Mouse (Mus musculus) hindbrain, embryonic 10.5 days (tissue): ENCODE results near the gene Crisp4. TPM values are rescaled to one million over a fixed set of nuclear protein-coding genes. Genes with fewer than 3 reads are reported as not detected.

Source experiments
- DNase-seq: peaks from one replicate; pipeline ENCODE4 v3.0.0-alpha.2; 2017; ENCODE audit warnings: low spot score
- H3K27ac ChIP-seq: fragments of 300-500 bp; sonication (generic); 2 replicates; pipeline ENCODE4 v1.5.1; 2016; ENCODE audit warnings: mild to moderate bottlenecking, moderate library complexity
- H3K27me3 ChIP-seq: fragments of 300-500 bp; sonication (generic); 2 replicates; pipeline ENCODE4 v1.6.1; 2016; ENCODE audit warnings: mild to moderate bottlenecking; ENCODE audit not compliant: poor library complexity, insufficient read depth, severe bottlenecking
- H3K36me3 ChIP-seq: fragments of 300-500 bp; sonication (generic); 2 replicates; pipeline ENCODE4 v1.6.1; 2016; ENCODE audit warnings: mild to moderate bottlenecking, moderate library complexity
- H3K4me1 ChIP-seq: fragments of 300-500 bp; sonication (generic); replicated peaks from 2 replicates; pipeline ENCODE4 v1.6.1; 2016; ENCODE audit warnings: mild to moderate bottlenecking
- H3K4me3 ChIP-seq: fragments of 300-500 bp; sonication (generic); 2 replicates; pipeline ENCODE4 v1.5.1; 2016; ENCODE audit warnings: mild to moderate bottlenecking, moderate library complexity
- H3K9me3 ChIP-seq: fragments of 300-500 bp; sonication (generic); 2 replicates; pipeline ENCODE4 v1.6.1; 2016; ENCODE audit warnings: mild to moderate bottlenecking, moderate library complexity
- WGBS: fragments of 180-500 bp; shearing (Covaris S2); methylation state at CpG from one replicate; pipeline ENCODE4 v1.1.7; 2016; 5-methylcytosine and 5-hydroxymethylcytosine counted together
- polyA plus RNA-seq: library from polyadenylated mRNA; unstranded; fragments of >200 nt; fragmentation: Nextera tagmentation; extraction: Ambion mirVana; gene quantifications from 2 replicates; pipeline ENCODE4 v1.2.1, GENCODE M21; 2016

Gene Crisp4
- polyA plus RNA-seq: not detected in 2 replicates

GRCm38 (mm10) chr1:18145802-18146201 is at the start of gene Crisp4:
Crisp4 (minus strand) TSS chr1:18145902.
- DNase-seq: no peak
- 80% methylated on average over 3 of the region's 3 CpGs for WGBS
- Histone ChIP-seq H3K9me3 (no peaks in the 10 kb centered on the region), H3K36me3 (no peaks in the 10 kb centered on the region), H3K4me3 (no peak within 1 kb of the TSS), H3K27ac (no peak within 1 kb of the TSS), H3K27me3 (no peaks in the 10 kb centered on the region), H3K4me1 (no peaks in the 10 kb centered on the region)

GRCm38 (mm10) chr1:18191719-18192118 is 46.0 kb upstream of the Crisp4 start:
- H3K4me3 ChIP-seq: no peak overlapping the region
- no peaks in the 10 kb centered on the region for H3K4me1 ChIP-seq
- H3K9me3 ChIP-seq: no peaks in the 10 kb centered on the region
- no peaks in the 10 kb centered on the region for H3K36me3 ChIP-seq
- H3K27me3 ChIP-seq: no peaks in the 10 kb centered on the region
- H3K27ac ChIP-seq: no peak overlapping the region
- no peak for DNase-seq
- 57% methylated on average over 4 of the region's 4 CpGs for WGBS

- no peaks in the 10 kb centered on the region for H3K27me3 ChIP-seq
- H3K4me1 ChIP-seq: no peaks in the 10 kb centered on the region
- no peak for DNase-seq
- H3K36me3 ChIP-seq: no peaks in the 10 kb centered on the region
- H3K9me3 ChIP-seq: no peaks in the 10 kb centered on the region
- 12% methylated on average over 1 of the region's 1 CpGs for WGBS
- H3K4me3 ChIP-seq: no peak overlapping the region
- no peak overlapping the region for H3K27ac ChIP-seq
Measured at GRCm38 (mm10) chr1:18190714-18191712, 45.3 kb upstream of the Crisp4 start.

- DNase-seq: no peak
- Histone ChIP-seq H3K9me3 (no peaks in the 10 kb centered on the region), H3K27me3 (no peaks in the 10 kb centered on the region), H3K27ac (no peak overlapping the region), H3K36me3 (no peaks in the 10 kb centered on the region), H3K4me3 (no peak overlapping the region), H3K4me1 (no peaks in the 10 kb centered on the region)
- WGBS: 85% methylated on average over 3 of the region's 3 CpGs
Measured at GRCm38 (mm10) chr1:18181167-18181566, 35.5 kb upstream of the Crisp4 start.

GRCm38 (mm10) chr1:18170573-18170972 is 24.9 kb upstream of the Crisp4 start:
- no peak overlapping the region for H3K4me3 ChIP-seq
- no peaks in the 10 kb centered on the region for H3K36me3 ChIP-seq
- no peaks in the 10 kb centered on the region for H3K4me1 ChIP-seq
- 0 out of 2 replicates have a peak, but pooled peaks cover 7% of the 10 kb centered on the region for H3K9me3 ChIP-seq
- H3K27ac ChIP-seq: no peak overlapping the region
- 74% methylated on average over 4 of the region's 4 CpGs for WGBS
- no peaks in the 10 kb centered on the region for H3K27me3 ChIP-seq
- no peak for DNase-seq

DNA sequence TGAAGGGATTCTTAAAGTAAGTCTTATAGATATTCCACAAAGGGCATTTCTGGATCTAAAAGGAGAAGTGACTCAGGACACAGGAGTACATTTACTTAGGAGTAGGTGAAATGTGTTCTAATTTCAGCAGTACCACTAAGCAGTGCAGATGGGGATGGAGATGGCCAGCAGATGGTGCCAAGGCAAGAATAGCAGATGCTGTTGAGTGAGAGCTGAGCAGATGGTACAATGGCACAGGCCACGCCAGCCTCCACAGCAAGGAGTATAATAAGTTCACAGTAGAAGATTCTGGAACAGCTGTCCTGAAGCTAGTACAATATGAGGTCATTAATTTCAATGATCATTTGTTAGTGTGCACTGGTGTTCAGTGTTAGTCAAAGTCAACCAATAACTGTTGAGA is 22.6 kb upstream of the Crisp4 start:
- no peak overlapping the region for H3K27ac ChIP-seq
- no peaks in the 10 kb centered on the region for H3K36me3 ChIP-seq
- no peaks in the 10 kb centered on the region for H3K27me3 ChIP-seq
- H3K4me1 ChIP-seq: no peaks in the 10 kb centered on the region
- H3K9me3 ChIP-seq: 0 out of 2 replicates have a peak, but pooled peaks cover 7% of the 10 kb centered on the region
- 67% methylated on average over 1 of the region's 1 CpGs for WGBS
- DNase-seq: no peak
- H3K4me3 ChIP-seq: no peak overlapping the region

- DNase-seq: no peak
- 85% methylated on average over 6 of the region's 6 CpGs for WGBS
- H3K9me3 ChIP-seq: no peaks in the 10 kb centered on the region
- H3K36me3 ChIP-seq: no peaks in the 10 kb centered on the region
- H3K4me1 ChIP-seq: no peaks in the 10 kb centered on the region
- no peaks in the 10 kb centered on the region for H3K27me3 ChIP-seq
- no peak overlapping the region for H3K27ac ChIP-seq
- no peak overlapping the region for H3K4me3 ChIP-seq
Measured at GRCm38 (mm10) chr1:18159082-18159481, 13.4 kb upstream of the Crisp4 start.

- no peaks in the 10 kb centered on the region for H3K4me1 ChIP-seq
- DNase-seq: no peak
Measured at GRCm38 (mm10) chr1:18148211-18148610, 2.5 kb upstream of the Crisp4 start.

GRCm38 (mm10) chr1:18131691-18132090 is 14.0 kb downstream of the Crisp4 start:
- WGBS: 67% methylated on average over 4 of the region's 4 CpGs
- DNase-seq: no peak
- H3K27ac ChIP-seq: no peak overlapping the region
- H3K4me1 ChIP-seq: no peaks in the 10 kb centered on the region
- H3K4me3 ChIP-seq: no peak overlapping the region
- H3K36me3 ChIP-seq: no peaks in the 10 kb centered on the region
- H3K9me3 ChIP-seq: no peaks in the 10 kb centered on the region
- H3K27me3 ChIP-seq: no peaks in the 10 kb centered on the region

More at GRCm38 (mm10) chr1:18148211-18148610, 2.5 kb upstream of the Crisp4 start:
- H3K9me3 ChIP-seq: no peaks in the 10 kb centered on the region
- H3K4me3 ChIP-seq: no peak overlapping the region
- no peaks in the 10 kb centered on the region for H3K36me3 ChIP-seq
- H3K27ac ChIP-seq: no peak overlapping the region
- H3K27me3 ChIP-seq: no peaks in the 10 kb centered on the region

- no peaks in the 10 kb centered on the region for H3K36me3 ChIP-seq
- no peaks in the 10 kb centered on the region for H3K9me3 ChIP-seq
- no peak for DNase-seq
- 81% methylated on average over 4 of the region's 4 CpGs for WGBS
- H3K27ac ChIP-seq: no peak overlapping the region
- H3K4me3 ChIP-seq: no peak overlapping the region
- no peaks in the 10 kb centered on the region for H3K4me1 ChIP-seq
- no peaks in the 10 kb centered on the region for H3K27me3 ChIP-seq
Measured at GRCm38 (mm10) chr1:18129983-18130382, 15.7 kb downstream of the Crisp4 start.

DNA sequence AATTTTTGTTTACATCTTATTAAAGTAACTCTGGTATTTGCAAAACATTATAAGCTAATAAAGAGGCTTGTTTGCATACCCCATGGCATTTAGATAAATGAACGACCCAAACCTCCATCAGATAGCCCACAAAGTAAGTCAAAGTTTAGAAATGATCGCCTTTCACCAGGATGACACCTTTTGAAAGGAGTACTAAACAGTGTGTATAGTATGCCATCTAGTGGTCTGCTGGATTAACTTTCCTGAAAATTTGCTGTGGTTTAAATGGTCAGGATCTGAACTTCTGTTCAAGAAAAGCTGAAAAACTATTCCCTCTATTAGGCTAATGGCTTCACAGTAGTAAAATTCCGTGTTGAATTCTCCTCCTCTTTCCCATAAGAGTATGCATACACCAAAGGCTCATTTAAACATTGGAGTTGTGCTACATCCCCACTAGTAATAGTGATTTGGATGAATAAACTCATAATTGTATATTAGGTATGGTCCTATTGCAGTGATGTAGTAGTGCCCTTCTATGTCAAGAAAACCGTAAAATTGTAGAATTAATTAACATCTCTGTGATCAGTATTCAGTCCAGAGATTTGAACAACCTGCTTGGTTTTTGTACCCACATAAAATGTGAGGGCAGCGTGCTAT is 38.9 kb downstream of the Crisp4 start:
- DNase-seq: no peak
- H3K9me3 ChIP-seq: no peaks in the 10 kb centered on the region
- 42% methylated on average over 5 of the region's 5 CpGs for WGBS
- H3K4me3 ChIP-seq: no peak overlapping the region
- peaks cover 14% of the 10 kb centered on the region for H3K27me3 ChIP-seq
- no peaks in the 10 kb centered on the region for H3K4me1 ChIP-seq
- H3K27ac ChIP-seq: no peak overlapping the region
- no peaks in the 10 kb centered on the region for H3K36me3 ChIP-seq

DNA sequence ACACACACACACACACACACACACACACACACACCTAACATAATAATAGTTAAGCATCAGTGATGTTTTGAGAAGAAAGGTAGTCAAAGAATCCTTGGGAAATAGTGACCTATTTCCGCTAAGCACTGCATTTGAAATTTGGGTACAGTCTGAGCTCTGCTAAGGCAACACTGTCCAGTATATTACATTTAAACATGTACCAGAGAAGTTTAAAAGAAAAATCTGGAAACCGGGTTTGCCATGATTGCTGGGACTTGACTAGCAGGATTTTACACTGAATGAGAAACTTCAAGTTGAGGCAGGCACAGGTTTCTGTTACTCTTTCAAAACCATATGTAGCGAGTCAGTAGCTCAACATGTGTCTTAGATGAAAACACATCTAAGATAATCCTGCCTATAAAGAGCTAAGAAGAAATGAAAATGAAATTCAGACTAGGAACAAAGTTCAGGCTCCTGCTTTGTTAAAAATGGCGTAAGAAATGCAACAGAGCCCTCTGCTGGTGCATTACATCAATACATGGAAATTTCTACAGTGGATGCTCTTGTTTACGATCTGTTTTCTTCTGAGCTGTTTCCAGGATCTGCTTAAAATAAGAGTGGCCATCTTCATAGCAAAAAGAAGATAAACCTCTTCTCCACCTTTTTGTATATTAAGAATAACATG is 39.7 kb downstream of the Crisp4 start:
- Histone ChIP-seq H3K36me3 (no peaks in the 10 kb centered on the region), H3K27me3 (peaks cover 14% of the 10 kb centered on the region)
- WGBS: 45% methylated on average over 5 of the region's 5 CpGs

More for the DNA sequence above, 39.7 kb downstream of the Crisp4 start:
- Histone ChIP-seq H3K9me3 (no peaks in the 10 kb centered on the region), H3K27ac (no peak overlapping the region), H3K4me3 (no peak overlapping the region), H3K4me1 (no peaks in the 10 kb centered on the region)
- DNase-seq: peak; percentile 4
